Mouse (Mus musculus) kidney, postnatal 0 days (tissue): ENCODE results near the gene Insl6. TPM values are rescaled to one million over a fixed set of nuclear protein-coding genes. Genes with fewer than 3 reads are reported as not detected.

Experiments used
- ATAC-seq: fragments of 200-750 bp; cut with Nextera tagmentation; replicated peaks from 2 replicates; pipeline ENCODE4 v1.8.0; 2017; ENCODE audit warnings: low read depth, moderate number of reproducible peaks, moderate TSS enrichment, moderate library complexity; ENCODE audit not compliant: low FRiP score
- DNase-seq: peaks from one replicate; pipeline ENCODE4 v3.0.0-alpha.2; 2016; ENCODE audit warnings: low spot score
- H3K27ac ChIP-seq: fragments of 300-500 bp; sonication (generic); 2 replicates; pipeline ENCODE4 v1.5.1; 2014; ENCODE audit warnings: mild to moderate bottlenecking
- H3K27me3 ChIP-seq: fragments of 300-500 bp; sonication (generic); 2 replicates; pipeline ENCODE4 v1.6.1; 2014; ENCODE audit warnings: low read length, mixed read lengths; ENCODE audit not compliant: insufficient read depth
- H3K36me3 ChIP-seq: fragments of 300-500 bp; sonication (generic); 2 replicates; pipeline ENCODE4 v1.6.1; 2014; ENCODE audit warnings: low read length, mixed read lengths; ENCODE audit not compliant: insufficient read depth
- H3K4me1 ChIP-seq: fragments of 300-500 bp; sonication (generic); replicated peaks from 2 replicates; pipeline ENCODE4 v1.6.1; 2014; ENCODE audit warnings: antibody characterized with exemption, low read length, mixed read lengths; ENCODE audit not compliant: insufficient read depth
- H3K4me2 ChIP-seq: fragments of 300-500 bp; sonication (generic); 2 replicates; pipeline ENCODE4 v1.6.1; 2014; ENCODE audit warnings: mild to moderate bottlenecking, low read length, moderate library complexity, mixed read lengths
- H3K4me3 ChIP-seq: fragments of 300-500 bp; sonication (generic); replicated peaks from 2 replicates; pipeline ENCODE4 v1.5.1; 2014; ENCODE audit warnings: low read depth, low read length
- H3K9ac ChIP-seq: fragments of 300-500 bp; sonication (generic); 2 replicates; pipeline ENCODE4 v1.6.1; 2014; ENCODE audit warnings: low read depth, low read length
- H3K9me3 ChIP-seq: fragments of 300-500 bp; sonication (generic); replicated peaks from 2 replicates; pipeline ENCODE4 v1.6.1; 2016; ENCODE audit warnings: low read length, inconsistent platforms, mixed read lengths
- CTCF ChIP-seq: IDR thresholded peaks from 2 replicates; pipeline ENCODE4 v1.5.1; 2016; ENCODE audit warnings: antibody characterized with exemption, low read depth, mild to moderate bottlenecking, moderate library complexity
- WGBS: fragments of 180-500 bp; shearing (Covaris S2); extraction: QIAGEN DNeasy Blood & Tissue Kit; methylation state at CpG from one replicate; pipeline ENCODE4 v1.1.7; 2014; 5-methylcytosine and 5-hydroxymethylcytosine counted together
- polyA plus RNA-seq: library from polyadenylated mRNA; unstranded; fragments of >200 nt; fragmentation: Nextera tagmentation; extraction: Ambion mirVana; gene quantifications from 2 replicates; pipeline ENCODE4 v1.2.1, GENCODE M21; 2015

Insl6 gene
- polyA plus RNA-seq, 1 experiment from 2014 or later = 11.2 TPM

DNA sequence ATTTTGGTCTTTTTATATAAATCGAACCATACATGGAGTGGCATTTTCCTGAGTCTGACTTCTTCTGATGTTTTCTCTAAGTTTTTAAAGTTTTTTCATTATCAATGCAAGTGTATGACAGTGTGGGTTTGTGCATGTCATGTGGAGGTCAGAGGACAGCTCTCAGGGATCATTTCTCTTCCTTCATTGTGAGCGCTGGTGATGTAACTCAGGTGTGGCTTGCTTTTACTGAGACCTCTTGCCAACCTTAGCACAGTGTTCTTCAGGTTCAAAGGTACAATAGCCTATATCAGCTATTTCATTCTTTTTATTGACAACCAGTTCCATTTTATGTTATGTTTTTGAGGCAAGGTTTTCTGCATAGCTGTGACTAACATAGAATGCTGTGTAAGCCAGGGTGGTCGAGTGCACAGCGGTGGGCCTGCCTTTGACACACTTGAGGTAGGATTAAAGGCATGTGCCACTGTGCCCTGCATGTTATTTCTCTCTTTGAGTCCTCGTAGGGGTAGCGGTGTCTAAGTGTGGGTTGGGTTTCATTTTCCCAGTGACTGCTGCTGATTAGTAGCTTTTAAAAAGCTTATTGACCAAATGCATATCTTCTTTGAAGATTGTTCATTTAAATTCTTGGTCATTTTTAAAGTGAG lies 46.1 kb downstream of the Insl6 start:
- WGBS = 84% methylated on average over 6 of the region's 6 CpGs
- Histone ChIP-seq H3K9ac (no peak overlapping the region), H3K9me3 (no peaks in the 10 kb centered on the region), H3K36me3 (0 out of 2 replicates have a peak, but pooled peaks cover 8% of the 10 kb centered on the region), H3K27me3 (no peaks in the 10 kb centered on the region), H3K4me2 (no peak overlapping the region), H3K27ac (no peak overlapping the region), H3K4me3 (no peak overlapping the region), H3K4me1 (no peaks in the 10 kb centered on the region)
- TF ChIP-seq CTCF = no peak
- DNase-seq = no peak
- no peak for ATAC-seq

DNA sequence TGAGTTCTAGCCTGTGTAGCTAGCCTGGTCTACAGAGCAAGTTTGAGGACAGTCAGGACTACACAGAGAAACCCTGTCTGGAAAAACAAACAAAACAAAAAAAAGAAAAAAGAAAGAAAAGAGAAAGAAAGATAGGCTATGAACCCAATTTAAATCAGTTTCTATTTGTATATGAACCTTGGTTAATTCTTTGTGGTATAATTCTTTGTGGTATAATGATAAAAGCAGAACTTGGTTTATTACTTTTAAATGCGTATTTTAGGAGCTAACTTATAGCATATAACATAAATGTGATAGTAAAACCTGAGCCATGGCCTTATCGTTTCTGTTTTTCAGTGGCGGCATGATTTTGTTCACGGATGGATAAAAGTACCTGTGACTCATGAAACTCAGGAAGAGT lies 48.7 kb downstream of the Insl6 start:
- no peak for TF ChIP-seq CTCF
- Histone ChIP-seq H3K27me3 (no peaks in the 10 kb centered on the region), H3K9ac (no peak overlapping the region), H3K4me1 (no peaks in the 10 kb centered on the region), H3K4me2 (no peak overlapping the region), H3K4me3 (no peak overlapping the region), H3K36me3 (0 out of 2 replicates have a peak, but pooled peaks cover 8% of the 10 kb centered on the region), H3K9me3 (no peaks in the 10 kb centered on the region), H3K27ac (no peak overlapping the region)
- DNase-seq = no peak
- ATAC-seq = no peak
- 94% methylated on average over 4 of the region's 4 CpGs for WGBS

DNA sequence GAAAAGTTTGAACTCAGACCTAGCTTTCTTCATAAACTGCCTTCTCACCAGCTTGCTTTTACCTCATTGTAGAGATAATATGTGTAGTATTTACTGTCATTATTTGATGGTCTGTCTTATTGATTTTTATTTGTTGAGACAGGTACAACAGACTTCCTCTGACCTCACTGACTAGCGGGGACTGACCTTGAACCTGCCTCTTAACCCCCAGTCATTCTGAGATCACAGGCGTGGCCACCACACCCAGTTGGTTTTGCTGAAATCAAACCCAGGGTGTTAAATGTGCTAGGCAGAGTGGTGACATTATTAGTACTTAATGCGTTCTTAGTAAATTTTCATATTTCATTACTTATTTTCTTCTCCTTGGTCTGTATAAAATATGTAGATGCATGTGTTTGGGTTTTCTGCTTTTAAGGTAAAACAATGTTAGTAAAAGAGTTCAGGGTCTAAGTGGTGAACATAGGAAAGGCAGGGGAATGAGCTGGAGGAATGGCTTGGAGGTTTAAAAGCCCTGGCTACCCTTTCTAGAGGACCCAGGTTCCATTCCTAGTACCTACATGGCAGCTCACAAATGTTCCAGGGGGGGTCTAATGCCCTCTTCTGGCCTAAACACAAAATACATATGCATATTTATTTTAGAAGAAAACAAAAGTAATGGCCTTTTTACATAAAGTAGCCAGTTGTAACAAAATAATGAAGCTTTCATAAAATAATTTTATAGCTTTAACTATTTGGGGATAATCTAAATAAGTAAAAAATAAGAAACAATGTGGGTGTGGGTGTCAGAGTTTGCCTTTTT lies 52.9 kb downstream of the Insl6 start:
- Histone ChIP-seq H3K27me3 (no peaks in the 10 kb centered on the region), H3K4me1 (no peaks in the 10 kb centered on the region), H3K27ac (no peak overlapping the region), H3K4me2 (no peak overlapping the region), H3K9me3 (no peaks in the 10 kb centered on the region), H3K4me3 (no peak overlapping the region), H3K9ac (no peak overlapping the region), H3K36me3 (0 out of 2 replicates have a peak, but pooled peaks cover 5% of the 10 kb centered on the region)
- 87% methylated on average over 3 of the region's 3 CpGs for WGBS
- TF ChIP-seq CTCF = no peak; the same call in 1 of the 2 replicates
- ATAC-seq (no peak), DNase-seq (no peak)

Other genes with a start within 250 kb of the Insl6 start
- gene Rcl1, start 224.0 kb downstream of the Insl6 start, polyA plus RNA-seq = 42.7 and 48.4 TPM in 2 replicates
- gene Jak2, start 73.5 kb downstream of the Insl6 start, polyA plus RNA-seq = 8.8 and 9.8 TPM in 2 replicates
- 0.33 TPM in 2 replicates for gene Rln1, start 9.3 kb upstream of the Insl6 start, polyA plus RNA-seq
- gene Plgrkt, start 42.0 kb upstream of the Insl6 start, polyA plus RNA-seq = 76.3 and 84.4 TPM in 2 replicates
- 0.18 and 0.33 TPM in 2 replicates for gene Cd274, start 42.1 kb upstream of the Insl6 start, polyA plus RNA-seq
- not detected in 2 replicates for gene Pdcd1lg2, start 85.6 kb upstream of the Insl6 start, polyA plus RNA-seq
- gene Ric1, start 196.9 kb upstream of the Insl6 start, polyA plus RNA-seq = 13.5 and 13.6 TPM in 2 replicates